Mouse (Mus musculus) regulatory T cell (primary cell): ENCODE data around the gene March1.

ENCODE experiments used
- in situ Hi-C: fragments of 300-600 bp; cut with MboI, MseI; formaldehyde crosslinking; loops from one replicate; pipeline ENCODE4 v1.15.1; 2025; ENCODE audit warnings: high pct_unique_total_duplicates

Gene March1

DNA sequence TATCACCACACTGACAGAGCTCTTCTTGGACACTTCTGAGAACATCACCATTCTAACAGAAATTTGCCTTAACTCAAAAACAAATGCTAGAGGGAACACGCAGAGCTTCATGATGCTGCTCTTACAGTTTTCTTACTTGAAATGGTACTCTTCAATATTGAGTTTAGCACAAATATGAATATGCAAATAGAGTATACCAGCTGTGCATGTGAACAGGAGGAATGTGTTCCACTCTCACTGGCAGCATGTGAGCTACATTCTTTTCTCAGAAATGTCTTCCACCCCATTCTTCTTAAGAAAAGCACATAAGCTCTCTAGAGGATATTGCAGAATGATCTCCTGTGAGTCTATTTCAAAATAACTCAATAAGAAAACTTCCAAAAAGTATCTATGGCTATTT lies 370.0 kb downstream of the March1 start:
- in situ Hi-C loops = no loop called here

- in situ Hi-C loops = no loop called here
Measured at GRCm38 (mm10) chr8:66022815-66023214, 405.1 kb downstream of the March1 start.

GRCm38 (mm10) chr8:66033651-66034050 lies 416.0 kb downstream of the March1 start:
- in situ Hi-C loops = no loop called here

DNA sequence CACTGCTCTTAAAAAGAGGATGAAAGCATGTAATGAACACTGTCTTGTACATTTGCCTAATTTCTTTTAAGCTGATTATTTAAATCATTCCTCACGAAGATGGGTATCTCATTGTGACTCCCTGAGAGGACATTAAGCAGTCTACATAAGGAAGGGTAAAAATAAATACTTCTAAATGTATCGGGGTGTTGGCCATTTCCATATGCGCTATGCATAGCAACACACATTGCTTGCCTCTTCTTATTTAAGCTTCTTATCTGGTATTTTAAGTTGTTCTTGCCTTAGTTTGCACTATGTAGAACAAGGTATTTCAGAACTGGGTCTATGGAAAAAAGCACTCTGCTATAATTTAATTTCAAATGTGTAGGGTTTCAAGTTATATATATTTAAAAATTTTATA lies 416.7 kb downstream of the March1 start:
- in situ Hi-C loops = no loop called here

DNA sequence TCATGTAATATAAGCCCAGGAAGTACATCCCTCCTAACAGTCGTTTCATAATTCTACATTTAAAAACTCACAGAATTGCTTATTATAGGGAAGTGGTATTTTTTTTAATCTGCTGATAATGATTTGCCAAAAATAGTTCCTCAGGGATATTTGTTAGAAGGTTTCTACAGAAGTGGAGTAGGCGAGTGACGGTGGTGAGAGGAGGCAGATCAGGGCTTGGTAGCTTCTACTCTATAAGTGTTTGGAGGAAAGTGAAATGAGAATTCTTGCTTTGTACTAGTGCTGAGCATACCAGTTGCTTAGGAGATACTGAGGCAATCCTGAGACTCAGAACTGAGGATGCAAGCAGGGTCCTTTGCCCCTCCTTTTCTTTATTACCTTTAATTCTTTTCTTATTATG lies 476.5 kb downstream of the March1 start:
- in situ Hi-C loops = no loop called here

GRCm38 (mm10) chr8:66098148-66098547 lies 480.4 kb downstream of the March1 start:
- in situ Hi-C loops = no loop called here

DNA sequence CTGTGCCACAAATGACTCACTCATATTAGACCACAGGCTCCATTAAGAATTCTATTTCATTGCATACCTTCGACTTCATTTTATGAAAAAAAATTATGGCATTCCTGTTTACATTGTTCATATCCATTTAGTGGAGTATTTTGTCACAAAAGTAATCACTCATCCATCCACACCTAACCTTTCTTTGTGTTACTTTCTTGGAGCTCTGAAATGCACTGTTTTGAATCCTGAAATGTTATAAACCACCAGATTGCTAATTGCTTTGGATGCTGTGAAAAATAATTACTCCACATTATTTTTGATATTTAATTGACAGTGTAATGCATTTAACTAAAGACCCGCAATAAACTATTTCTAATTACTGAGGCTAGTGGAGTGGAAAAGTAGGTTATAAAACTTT lies 501.6 kb downstream of the March1 start:
- in situ Hi-C loops = no loop called here

GRCm38 (mm10) chr8:66159648-66160047 lies 541.9 kb downstream of the March1 start:
- in situ Hi-C loops = no loop called here

DNA sequence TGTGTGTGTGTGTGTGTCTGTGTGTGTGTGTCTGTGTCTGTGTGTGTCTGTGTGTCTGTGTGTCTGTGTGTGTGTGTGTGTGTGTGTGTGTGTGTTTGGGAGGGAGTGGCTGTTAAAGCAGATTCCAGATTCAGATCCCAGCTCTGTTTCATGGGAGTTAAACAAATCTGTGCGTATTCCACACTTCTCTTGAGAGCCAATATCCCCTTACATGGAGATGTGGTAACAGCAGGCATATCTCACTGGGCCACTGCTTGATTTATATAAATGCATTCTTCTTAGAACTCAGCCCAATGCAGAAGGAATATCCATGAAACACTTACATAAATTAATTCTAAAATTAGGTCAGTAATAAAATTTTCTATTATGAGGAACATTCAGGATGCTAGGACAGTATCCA lies 549.1 kb downstream of the March1 start:
- in situ Hi-C loops = no loop called here

DNA sequence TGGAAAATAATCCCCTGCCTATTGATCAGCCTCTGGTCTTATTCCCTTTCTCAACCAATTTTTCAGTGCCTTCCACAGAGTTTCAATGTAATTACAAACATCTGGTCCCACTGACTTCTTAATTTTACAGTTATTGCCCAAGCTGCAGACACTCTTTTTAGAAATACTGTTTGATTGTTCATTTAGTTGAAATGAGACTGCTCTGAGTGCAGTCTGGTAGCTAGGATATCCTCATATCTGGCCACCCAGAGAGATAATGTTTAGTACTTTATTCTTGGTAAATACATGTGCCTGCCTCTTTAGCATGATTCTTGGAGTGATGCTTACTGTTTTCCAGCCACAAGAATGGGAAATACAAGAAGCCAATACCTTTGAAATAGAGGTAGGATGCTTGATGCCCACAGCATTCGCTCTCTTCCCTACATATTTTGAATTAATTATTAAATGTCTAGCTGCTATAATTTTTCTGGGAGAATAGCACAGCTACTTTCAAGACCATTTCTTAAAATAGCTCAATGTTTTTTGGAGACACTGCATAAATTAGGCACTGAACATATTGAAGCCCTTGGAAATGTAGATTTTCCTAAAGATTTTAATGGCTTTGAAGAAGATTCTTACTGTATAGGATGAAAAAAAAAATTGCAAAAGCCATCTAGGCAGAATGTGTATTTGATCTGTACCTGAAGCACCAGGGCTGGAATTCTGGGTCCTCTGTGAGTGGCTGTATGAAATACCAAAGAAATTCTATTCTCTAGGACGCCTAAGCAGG lies 549.9 kb downstream of the March1 start:
- in situ Hi-C loops = no loop called here

DNA sequence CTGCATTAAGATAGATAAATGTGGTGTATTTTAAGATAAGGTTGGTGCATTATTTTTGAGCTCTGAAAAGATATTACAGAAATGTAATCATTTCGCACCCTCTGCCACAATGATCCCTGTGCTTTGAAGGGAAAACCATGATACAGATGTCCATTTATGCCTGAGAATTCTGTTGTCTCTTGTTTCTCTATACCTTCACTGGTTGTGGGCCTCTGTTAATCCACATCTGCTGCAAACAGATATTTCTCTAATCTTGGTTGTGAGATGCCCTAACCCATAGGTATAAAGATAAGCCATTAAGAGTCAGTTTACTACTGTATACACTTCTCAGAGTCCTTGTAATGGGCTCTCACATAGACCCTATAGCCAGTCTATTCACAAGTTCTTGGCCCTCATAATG lies 561.6 kb downstream of the March1 start:
- in situ Hi-C loops = no loop called here

- in situ Hi-C loops = no loop called here
Measured at GRCm38 (mm10) chr8:66181265-66181664, 563.6 kb downstream of the March1 start.

GRCm38 (mm10) chr8:66182257-66182656 lies 564.6 kb downstream of the March1 start:
- in situ Hi-C loops = no loop called here

DNA sequence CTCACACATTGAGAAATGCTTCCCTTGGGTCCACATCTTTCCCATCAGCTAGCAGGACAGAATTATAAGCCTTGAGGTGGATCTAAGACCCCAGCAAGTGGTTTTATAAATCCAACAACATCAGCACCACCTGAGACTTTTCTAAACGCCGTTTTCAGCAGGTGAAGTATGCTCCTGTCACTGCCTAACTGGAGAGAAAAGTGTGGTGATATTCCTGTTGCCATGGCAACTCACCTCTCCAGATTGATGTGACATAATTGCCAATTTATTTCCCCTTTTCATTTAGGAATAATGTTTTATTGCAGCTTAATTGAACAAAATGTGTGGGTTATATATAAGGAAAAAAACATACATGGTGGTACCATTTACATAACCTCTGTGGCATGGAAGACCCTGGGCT lies 565.8 kb downstream of the March1 start:
- in situ Hi-C loops = no loop called here

- in situ Hi-C loops = no loop called here
Measured at GRCm38 (mm10) chr8:66185226-66185625, 567.5 kb downstream of the March1 start.

GRCm38 (mm10) chr8:66194416-66194815 lies 576.7 kb downstream of the March1 start:
- in situ Hi-C loops = no loop called here

- in situ Hi-C loops = no loop called here
Measured at GRCm38 (mm10) chr8:66200169-66200568, 582.5 kb downstream of the March1 start.

DNA sequence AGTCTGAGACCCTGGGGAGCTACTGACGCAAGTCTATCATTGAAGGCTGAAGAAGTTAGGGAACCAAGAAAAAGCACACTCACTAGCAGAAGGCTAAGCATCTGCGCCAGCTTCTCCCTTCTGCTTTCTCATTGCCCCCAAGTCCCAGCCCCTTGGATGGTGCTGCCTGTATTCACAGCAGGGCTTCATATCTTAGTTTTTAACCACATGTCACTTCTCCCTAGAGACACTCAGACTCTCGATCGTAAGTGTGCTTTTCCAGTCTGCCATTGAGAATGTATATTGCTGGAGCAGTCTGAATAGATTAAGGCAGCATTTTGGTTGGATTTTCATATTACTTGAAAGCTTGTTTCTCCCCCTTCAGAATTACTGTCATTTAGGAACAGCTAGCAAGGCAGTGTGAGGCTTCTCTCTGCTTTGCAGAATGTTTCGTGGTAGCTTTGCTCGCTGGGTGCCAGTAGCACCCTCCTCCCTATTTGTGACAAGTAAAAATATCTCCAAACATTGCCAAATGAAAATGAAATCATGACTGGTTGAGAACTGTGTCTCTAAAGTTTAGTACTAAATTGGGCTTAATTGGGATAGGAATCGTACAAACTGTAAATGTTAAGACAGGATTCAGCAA lies 586.2 kb downstream of the March1 start:
- in situ Hi-C loops = no loop called here

- in situ Hi-C loops = no loop called here
Measured at GRCm38 (mm10) chr8:66209553-66209952, 591.9 kb downstream of the March1 start.

DNA sequence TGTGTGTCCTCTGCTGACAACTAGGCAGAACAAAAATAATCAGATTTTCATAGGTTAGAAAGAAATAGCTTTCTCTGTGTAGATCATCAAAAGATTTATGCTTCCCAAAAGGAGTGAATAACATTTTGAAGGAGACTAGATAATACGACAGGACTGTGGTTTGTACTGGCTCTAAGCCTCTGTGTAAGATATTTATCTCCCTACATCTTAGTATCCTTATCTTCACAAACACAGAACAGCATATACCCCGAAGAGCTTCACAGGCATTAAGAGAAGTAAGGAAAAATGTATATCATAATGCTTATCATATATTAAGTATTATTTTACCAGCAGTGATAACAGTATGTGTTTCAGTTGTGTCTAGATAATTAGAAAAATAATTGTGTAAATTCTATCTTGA lies 592.6 kb downstream of the March1 start:
- in situ Hi-C loops = no loop called here

- in situ Hi-C loops = no loop called here
Measured at GRCm38 (mm10) chr8:66219974-66220373, 602.3 kb downstream of the March1 start.

DNA sequence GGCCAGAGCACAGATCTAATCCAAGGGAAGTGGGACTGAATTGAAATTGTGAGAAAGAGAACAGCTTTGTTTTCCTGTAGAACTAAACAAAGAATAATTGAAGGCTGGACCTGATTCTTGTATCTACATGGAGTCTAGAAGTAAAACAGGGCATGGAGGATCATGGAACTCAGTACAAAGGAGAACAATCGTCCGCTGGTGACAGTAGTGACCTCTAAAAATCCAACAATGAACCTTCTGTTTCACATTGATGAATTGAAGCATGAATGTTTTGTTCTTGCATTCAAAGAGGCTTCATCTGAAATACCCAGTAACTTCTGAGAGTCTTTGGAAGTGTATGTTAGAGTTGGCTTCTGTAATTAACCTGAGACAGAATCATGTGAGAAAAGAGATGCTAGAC lies 612.2 kb downstream of the March1 start:
- in situ Hi-C loops = no loop called here

- in situ Hi-C loops = no loop called here
Measured at GRCm38 (mm10) chr8:66269546-66269945, 651.8 kb downstream of the March1 start.

DNA sequence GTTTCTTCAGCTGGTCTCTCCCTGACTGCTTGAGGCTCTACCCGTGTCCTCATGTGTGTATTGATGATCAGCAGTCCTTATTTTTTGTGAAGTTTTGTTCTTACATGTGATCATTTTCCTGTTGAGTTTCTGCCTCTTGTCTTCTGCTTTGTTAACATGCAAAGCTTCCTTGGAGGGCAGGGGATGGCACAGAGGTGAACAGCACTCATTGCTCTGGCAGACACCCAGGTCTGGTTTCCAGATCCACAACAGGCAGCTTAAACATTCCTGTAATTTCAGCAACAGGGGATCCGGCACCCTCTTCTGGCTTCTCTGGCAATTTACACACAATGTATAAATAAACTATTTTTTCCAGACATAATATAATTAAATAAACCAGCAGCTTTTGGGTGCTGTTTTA lies 652.4 kb downstream of the March1 start:
- in situ Hi-C loops = no loop called here
